Mouse (Mus musculus) MEL-GATA-1-ER (cell line): Measurements from ENCODE around the gene Tor3a.
"Not testable (repeated sequence)": the region's sequence is repeated elsewhere in the genome, so short reads cannot be mapped to it uniquely, and the experiment has no call there.

Experiments used
- DNase-seq: peaks from one replicate; pipeline ENCODE4 v3.0.0-alpha.2; 2012; ENCODE audit warnings: low read depth; ENCODE audit errors: extremely low read depth

Tor3a gene

DNA sequence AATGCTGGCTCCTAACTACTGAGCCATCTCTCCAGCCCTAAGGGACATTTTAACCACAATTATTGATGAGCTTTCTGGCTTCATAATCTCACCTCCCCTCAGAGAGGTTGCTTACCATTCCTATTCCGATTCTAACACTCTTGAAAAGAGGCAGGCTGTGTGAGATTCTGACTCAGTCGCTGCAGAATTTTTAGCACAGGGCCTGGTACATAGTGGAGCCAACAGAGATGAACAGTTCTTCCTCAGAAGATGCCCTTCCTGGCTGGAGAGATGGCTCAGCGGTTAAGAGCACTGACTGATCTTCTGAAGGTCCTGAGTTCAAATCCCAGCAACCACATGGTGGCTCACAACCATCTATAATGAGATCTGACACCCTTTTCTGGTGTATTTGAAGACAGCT lies 2.2 kb downstream of the Tor3a start:
- no peak for DNase-seq

DNA sequence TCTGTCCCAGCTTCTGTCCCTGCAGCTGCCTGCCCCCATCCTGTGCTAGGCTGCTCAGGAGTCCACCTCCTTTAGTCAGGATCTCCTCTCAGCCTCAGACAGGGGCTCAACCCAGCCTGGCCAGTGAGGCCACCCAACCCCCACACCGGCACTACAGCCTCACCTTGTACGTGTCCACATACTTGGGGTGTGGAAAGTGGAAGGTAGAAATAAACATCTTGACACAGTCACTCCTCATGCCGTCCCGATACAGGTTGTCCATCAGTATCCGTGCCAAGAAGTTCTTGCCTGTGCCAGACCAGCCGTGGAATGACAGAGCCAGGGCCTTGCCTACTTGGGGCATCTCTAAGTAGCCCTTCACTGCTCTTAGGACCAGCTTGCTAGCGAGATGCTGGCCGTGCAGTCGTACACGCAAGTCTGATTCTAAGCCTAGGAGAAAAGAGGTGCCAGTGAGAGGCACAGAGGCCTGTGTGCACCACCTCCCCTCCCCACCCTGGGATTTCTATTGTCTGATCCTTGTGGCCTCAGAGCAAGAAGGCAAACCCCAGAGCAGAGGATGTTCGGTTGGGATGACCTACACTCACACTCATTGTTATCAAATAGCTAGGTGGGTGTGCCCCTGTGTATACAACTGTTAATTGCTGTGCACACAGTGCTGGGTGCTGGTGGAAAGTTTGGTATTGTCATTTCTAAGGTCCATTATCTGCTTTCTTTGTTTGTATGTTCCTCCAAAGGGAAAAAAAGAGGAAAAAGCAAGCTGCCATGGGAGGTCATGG lies 4.8 kb downstream of the Tor3a start:
- no peak for DNase-seq

DNA sequence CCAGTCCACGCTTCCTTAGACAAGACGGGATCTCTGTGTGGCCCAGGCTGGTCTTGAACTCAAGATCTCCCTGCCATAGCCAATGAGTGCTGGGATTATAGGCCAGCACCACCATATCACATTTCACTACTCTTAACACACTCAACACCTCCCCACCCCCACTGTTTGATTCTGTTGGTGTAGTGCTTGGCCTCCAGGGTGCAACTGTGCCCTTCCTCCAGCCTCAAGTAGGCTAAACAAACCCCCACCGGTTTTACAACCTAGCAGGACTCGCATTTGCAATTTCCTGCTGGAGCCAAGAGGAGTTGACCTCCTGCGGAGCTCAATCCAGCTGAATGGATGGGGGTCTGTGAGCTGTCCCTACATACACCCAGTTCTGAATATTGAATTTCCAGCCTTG lies 5.6 kb downstream of the Tor3a start:
- no peak for DNase-seq

DNA sequence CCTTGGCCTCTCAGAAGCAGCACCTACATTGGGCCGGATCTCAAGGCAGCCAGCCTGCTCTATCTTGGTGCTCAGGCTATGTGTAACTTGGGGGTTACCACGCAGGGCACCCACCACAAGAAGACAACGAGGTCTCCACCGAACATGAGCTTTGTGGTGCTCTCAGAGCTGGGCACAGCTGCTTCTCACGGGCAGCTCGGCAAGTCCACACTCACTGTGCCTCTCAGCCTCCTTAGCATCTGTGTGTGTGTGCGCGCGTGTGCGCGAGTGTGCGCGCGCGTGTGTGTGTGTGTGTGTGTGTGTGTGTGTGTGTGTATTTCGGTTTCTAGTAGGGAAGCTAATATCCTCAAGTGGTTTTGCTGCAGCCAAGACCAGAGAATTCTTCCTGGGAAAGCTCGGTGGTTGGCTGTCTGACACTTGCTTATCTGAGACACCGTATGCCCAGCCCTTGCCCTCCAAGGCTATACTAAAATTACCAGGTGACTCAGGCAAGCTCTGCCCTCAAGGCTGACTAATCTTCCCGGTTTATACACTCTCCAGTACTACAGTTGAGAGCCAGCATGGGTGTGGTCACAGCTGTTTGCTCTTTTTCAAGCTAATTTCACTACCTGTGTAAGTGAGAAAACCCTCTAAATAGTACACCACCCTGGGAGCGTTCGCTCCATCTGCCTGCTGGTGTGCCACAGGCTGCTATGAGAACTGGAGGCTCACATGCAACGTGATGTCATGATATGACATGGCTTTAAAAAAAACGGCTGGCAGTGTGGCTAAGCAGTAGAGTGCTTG lies 6.8 kb downstream of the Tor3a start:
- no peak for DNase-seq

DNA sequence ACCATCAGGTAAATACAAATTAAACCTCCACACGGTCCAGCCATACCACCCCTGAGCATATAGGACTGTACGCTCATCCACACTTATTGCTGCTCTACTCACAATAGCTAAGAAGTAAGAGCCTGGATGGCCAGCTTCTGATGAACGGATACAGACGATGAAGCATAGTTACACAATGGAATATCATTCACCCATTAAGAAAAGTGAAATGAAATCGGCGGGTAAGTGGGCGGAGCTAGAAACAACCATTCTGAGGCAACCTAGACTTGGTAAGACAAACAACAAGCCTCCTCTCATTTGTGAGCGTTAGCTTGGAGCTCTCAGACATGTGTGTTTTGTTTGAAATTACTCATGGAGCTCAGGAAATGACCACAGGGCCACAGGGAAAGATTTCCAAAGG lies 8.4 kb downstream of the Tor3a start:
- DNase-seq: no peak

DNA sequence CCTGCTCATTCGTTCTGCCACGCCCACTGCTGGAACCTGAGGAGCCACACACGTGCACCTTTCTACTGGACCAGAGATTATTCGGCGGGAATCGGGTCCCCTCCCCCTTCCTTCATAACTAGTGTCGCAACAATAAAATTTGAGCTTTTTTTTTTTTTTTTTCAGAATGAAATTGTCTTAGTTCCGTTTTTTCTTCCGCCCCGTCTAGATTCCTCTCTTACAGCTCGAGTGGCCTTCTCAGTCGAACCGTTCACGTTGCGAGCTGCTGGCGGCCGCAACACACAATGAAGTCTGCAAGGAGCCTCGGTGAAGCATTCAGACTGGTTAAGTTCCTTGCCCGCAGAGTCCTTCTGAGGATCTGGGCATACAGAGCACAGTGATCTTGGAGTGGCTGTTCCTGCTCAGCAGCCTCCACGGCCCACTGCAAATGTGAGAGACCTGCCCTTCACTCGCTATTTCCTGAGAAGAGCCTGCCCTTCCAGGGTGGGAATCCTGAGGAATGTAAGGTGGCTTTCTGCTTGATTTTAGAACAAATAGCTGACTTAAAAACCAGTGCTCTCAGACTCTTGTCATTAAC lies 13.4 kb downstream of the Tor3a start:
- not testable (repeated sequence) for DNase-seq

DNA sequence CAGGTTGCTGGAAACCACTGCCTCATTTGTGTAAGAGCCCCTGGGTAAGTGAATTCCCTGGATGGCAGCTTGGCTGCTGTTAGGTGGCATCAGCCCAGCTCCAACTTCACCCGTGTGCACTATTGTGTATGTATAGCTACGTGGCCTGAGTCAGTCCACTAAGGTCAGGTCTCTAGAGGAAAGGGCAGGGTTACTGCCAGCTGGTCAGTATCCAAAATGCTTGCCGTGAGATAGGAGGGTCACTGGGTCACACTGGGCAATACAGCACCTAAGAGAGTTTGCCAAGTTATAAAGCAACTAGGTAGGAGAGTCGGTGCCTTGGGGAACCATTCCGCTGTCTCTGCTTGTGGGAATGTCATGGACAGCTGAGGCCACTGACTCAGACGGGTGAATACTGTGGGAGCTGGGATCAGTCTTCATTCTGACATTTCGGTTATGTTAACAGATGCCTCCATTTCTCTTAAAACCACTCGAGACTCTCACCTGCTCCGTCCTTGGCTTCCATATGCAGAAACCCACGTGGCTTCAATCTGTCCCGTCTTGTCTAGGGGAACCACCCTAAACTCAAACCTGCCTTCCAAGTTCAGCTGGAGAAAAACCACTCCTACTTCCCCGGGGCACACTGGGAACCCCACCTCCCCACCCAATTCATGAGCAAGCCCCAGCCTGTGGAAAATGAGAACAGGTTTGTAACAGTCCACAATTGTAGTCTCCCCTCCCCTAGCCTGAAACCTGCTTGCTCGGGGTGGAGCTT lies 14.1 kb downstream of the Tor3a start:
- DNase-seq: no peak

DNA sequence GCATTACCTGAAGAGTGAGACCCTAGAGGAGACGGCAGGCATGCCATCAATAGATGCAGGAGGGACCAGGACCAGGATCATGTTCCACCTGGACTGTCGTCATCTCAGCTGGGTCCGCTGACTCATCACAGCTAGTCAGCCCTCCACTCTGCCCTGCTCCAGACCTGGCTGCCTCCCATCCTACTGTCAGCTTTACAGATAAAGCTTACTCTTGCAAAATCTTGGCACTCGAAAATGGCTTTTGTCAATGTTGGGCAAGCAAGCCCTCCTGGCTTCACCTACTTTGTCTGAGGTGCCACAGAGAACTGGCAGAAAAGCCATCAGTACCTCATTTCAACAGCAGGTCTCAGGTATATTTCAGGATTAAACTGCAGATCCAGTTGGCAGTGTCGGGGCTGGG lies 15.5 kb downstream of the Tor3a start:
- DNase-seq: no peak

DNA sequence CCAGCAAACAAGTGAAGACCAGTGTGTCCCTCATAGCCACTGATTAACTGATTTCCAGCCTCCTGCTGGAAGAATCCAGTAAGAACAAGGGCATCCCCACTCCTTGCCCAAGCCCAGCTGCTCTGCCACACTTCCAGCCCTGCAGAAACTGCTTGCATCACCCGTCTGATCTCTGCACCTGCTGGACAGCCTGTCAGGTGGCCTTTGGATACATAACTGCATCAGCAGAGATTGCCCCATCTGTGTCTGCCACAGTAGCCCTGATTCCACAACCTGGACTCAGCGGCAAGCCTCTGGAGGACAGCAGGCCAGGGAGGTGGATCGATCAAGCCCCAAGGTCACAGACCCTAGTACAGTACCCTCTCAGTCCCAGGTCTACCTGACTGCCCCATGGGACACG lies 16.6 kb downstream of the Tor3a start:
- DNase-seq: no peak

DNA sequence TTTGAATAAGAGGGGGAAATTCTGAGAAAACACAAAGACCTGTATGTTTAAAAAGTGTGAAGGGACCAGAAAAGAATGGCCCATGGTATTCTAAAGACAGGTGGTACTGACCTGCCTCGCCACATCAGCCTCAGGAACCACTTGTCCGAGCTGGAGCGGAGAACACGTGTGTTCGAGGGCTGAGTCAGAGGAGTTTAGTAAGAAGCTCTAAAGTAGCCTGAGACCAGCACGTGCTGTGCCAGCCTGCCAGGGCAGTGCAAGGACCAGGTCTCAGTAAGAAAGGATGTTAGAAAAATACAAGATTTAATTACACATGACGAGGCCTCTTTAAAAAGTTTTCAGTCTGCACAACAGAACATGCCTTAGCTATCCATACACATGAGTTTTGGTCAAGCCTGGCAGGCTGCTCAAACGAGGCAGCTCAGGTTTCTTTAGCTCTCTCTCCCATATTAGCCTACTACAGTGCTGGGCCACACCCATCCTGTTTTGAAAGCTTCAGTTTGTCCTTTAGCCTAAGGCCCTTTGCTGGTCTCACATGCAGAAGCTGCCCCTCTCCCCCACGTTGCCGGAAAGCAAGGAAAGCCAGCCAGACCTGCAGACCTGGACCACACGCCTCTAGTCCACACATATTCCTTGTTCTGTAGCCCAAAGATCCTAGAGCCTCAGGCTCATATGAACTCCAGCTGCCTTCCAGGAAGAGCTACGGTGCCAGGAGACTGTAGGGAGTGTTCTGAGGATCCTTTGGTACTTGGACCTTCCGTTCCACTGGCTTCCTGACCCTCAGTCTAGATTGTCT lies 19.2 kb downstream of the Tor3a start:
- no peak for DNase-seq

DNA sequence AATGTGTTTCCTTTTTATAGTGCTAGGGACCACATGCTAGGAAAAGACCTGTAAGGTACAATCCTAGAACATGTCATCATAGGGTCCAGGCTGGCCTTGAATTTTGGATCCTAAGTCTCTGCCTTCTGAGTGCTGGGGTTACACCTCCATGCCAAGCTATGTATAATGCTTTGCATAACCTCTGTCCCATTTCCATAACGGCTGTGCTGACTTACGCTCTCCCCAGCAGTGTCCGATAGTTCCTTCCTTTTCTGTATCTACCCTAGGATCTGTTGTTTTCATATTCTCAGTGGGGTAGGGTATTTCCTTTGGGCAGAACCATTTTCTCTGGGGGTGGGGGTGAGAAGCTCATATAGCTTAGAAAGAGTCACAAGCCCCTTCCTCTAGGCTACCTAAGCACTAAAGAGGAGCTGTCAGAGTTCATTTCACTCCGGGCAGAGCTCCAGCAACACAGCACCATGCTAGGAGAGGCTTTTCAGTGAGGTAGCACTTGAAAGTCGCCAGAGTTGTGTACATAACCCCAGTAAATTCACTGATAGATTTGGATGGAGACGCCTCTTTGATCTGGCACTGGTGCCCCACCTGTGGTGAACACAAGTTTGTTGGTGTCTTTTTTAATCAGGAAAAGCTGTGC lies 21.9 kb downstream of the Tor3a start:
- DNase-seq: no peak

DNA sequence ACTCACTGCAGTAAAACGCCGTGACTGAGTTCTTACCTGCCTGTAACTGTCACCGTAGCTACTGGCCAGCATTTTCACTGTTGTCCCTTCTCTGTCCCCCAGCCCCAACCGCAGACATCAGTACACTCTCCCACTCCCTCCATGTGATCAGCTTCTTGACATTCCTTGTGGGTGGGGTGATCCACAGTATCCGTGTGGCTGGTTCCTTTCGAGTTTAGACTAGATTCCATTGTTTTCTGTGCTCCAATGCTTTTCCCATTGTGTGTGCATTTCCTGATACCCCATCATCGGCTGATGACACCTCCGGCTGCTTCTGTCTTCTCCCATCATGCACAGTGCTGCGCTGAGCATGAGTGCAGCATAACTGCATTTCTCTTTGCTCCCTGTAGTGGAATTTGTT lies 23.5 kb downstream of the Tor3a start:
- DNase-seq: no peak

DNA sequence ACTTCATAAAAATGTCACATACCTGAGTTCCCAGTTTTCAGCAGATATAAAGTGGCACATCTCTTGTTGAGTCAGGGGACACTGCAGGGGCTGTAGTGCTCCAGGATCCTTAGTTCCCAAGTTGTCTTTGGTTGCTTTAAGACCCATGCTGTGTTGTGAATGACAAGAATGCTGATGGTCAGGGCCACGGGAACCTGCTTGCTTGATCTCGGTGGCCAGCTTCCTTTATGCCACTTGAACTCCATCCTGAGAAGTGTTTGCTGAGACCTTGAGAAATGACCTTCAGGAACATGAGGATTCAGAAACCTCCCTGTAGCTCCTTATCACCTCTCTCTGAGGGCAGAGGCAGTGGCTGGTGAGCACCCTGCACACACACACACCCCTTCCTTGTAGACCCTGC lies 25.5 kb downstream of the Tor3a start:
- no peak for DNase-seq

DNA sequence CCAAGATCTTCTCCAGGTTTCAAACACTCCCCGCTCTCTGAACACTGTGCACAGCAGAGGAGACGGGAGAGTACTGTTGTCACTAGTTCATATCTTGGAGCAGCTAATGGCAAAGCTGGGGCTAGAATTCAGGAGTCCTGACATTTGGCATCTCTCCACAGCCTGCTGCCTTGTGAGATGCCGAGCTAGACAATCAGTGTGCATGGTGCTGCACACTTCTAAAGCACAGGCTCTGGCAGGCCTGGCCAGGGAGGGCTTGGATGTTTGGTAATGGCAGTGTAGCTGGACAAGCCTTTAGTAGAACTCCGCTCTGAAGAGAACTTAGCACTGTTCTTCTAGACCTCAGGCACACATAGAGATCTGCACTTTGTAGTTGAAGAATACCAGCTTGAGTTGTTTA lies 28.2 kb downstream of the Tor3a start:
- no peak for DNase-seq

DNA sequence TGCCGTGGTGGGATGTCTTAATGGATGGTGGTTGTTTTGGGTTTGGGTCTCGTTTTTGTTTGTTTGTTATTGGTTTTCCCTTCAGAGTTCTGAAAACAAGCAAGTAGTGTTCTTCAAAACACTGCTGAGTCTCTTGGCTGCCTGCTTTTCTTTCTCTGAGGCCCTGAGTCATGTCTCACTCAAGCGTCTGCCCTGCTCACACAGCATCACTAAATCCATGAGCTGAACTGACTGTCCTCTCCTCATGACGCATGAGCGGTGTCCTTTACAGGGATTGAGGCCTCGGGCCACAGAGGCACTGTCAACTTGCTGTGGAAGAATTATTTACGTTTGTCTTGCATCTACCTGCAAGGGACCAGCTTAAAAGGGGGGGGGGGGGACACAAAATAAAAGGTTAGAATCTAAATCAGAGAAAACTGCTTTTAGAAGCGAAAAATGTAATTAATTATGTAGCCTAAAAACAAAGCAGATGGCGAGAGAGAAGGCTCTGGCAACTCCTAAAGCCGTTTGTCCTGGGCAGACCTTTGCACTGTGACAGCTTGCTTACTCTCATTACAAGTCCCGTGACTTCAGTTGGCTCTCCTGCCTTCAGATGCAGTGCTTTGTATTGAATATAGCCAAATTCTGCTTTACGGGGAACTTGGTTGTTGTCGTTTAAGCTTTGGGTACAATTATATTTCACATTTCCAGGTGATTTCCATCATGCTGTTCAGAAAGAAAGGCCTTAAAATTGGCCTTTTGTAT lies 29.2 kb downstream of the Tor3a start:
- DNase-seq: no peak

DNA sequence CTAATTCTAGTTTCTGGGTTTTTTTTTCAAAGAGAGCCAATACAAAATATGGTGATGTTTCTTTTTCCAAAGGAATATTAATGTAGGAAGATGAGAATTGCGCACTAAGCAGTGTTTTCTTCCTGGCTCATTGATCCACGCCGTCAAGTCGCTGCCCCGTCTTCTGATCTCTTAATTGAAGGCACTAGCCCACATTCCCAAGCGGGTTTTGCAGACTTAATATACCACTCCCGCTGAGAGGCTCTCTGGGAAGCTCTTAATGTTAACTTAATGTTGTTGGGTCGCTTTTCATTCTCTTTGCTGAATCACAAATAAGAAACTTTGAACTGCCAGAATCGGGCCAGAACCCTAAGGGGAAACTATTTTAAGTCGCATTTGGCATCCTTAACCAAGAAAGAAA lies 30.1 kb downstream of the Tor3a start:
- DNase-seq: no peak

DNA sequence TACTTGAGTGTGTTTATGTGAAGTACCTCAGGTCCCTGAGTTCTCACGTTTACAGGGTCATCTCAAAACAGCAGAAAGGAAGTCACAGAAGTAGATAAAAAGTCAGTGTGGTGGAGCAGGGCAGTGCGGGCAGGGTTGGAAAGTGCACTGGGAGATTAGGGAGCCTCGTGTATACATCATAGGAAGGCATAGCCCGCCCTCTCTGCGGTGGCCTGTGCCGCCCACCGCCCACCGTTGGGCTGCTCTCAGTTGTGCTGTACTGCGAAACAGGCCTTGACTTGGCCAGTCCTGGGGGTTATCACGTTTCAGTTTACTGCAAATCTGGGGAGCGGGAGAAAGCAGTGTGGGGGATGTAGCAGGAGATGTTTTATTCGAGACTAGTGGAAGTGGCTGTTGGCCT lies 31.3 kb downstream of the Tor3a start:
- no peak for DNase-seq

DNA sequence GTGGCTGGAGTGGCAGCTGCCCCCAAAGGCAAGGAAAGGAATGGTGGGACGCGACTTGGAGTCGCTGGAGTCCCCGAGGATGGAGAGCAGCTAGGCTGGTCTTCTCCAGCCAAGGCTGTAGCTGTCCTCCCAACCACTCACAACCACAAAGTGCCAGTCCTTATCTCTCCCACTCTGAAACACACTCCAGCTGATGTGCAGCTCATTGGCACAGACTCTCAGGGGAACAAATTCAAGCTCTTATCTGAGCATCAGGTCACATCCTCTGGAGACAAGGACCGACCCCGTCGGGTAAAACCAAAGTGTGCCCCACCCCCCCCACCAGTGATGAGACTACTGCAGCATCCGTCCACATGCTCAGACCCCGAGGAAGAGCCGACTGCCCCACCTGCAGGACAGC lies 32.3 kb downstream of the Tor3a start:
- DNase-seq: peak; percentile 27

DNA sequence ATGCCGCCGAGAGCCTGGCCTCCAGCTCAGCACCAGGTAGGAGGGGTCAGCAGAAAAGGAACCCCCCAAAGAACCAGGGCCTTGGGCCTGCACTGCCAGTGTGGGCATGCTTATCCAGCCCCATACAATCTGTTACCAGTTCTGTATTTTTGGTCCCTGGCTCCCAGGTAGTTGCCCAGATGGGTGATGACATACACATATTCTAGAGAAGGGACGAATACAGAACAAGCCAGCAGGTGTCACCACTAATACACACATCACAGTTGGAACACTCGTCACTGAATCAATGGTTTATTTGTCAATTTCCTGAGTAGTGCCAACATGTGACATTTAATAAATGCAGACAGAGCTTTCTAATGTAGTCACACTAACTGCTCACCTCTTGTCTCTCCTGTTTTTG lies 33.6 kb downstream of the Tor3a start:
- no peak for DNase-seq

DNA sequence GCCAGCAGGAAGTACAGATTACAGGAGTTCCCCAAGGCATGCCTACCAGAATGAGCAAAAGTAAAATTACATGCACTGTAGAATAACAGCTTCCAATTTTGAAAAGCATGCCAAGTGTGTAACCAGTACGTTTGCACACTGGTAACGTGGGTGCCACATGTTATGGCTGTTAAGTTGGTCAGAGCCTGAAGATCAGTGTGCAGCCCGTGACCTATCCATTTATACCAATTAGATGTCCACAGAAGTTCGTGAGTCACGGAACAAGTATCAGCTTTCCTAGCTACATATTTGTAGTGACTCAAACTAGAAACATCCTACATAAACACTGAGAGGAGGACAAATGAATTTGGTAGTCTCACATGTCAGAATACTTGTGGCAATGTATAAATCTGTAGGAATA lies 34.7 kb downstream of the Tor3a start:
- no peak for DNase-seq
